ENCODE assay signal across 9 mouse cellular contexts in the genomic region with DNA sequence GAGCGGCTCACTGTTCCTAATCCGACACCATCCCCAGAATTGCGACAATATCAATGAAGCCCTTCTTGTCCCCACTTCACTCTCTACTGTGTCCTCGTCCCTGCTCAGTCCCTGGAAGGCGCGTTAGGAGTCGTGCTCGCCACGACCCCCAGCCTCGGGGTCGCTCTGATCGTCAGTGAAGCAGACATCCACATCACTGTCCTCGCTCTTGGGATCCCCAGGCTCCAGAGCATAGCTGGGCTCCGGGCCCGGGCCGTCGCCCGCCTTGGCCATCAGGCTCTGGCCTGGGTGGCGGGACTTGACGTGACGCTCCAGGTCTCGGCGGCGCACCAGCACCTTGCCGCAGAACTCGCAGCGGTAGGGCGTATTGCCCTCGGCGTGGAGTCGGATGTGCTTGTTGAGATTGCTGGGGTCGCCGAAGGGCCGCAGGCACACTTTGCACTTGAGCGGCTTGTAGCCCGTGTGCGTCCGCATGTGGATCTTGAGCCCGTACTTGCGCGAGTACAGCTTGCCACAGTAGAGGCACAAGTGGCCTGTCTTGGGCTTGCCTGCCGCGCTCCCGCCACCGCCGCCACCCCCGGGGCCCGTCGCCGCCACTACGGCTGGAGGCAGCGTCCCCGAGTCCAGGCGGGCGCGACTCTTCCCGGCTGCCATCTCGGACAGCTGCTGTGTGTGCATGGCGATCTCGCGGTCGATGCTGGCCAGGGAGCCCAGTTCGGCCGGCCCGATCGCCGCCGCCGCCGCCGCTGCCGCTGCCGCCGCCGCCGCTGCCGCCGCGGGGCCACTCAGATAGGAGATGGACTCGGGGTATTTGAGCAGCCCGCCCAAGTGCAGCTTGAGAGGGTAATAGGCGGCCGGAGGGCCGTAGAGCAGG. TPM values are rescaled to one million over a fixed set of nuclear protein-coding genes. Genes with fewer than 3 reads are reported as not detected.
A peak's percentile ranks its signal among the peaks of the same experiment; 100 is the strongest.
DNase-seq lines count a peak whose midpoint lies in the region; ATAC-seq and TF ChIP-seq lines count a peak whose summit lies in the region.
"Had no signal": no experiment of that assay in that cellular context is flagged by ENCODE, and none has a peak within 500 bp of the region (broad histone marks: within the 10 kb centered on the region; RNA-seq: fewer than 3 reads in every experiment).

No protein-coding gene starts in this region.

- H3K36me3 ChIP-seq in heart, embryonic 10.5 days: no peaks in the 10 kb centered on the region
- no peaks in the 10 kb centered on the region for H3K36me3 ChIP-seq in hindbrain, embryonic 10.5 days
- no peaks in the 10 kb centered on the region for H3K36me3 ChIP-seq in midbrain, embryonic 12.5 days
- H3K36me3 ChIP-seq in kidney, adult 2 months (ENCODE audit: control insufficient read depth, insufficient read depth, low read length): no peaks in the 10 kb centered on the region

- peaks cover 18% of the 10 kb centered on the region for H3K4me1 ChIP-seq in heart, embryonic 10.5 days
- peaks cover 19% of the 10 kb centered on the region for H3K4me1 ChIP-seq in hindbrain, embryonic 10.5 days (replicated peaks)
- peaks cover 16% of the 10 kb centered on the region for H3K4me1 ChIP-seq in midbrain, embryonic 12.5 days
- H3K4me1 ChIP-seq in kidney, adult 2 months (ENCODE audit: control insufficient read depth, insufficient read depth, low read length): no peaks in the 10 kb centered on the region

- no peak for TF ChIP-seq CTCF in kidney, adult 2 months (conservative IDR thresholded peaks at IDR 0.05; ENCODE audit: insufficient read depth, insufficient read length, low read depth, low read length)

- DNase-seq in heart, embryonic 10.5 days (ENCODE audit: low spot score): peak; percentile 75
- no peak for DNase-seq in heart, adult 18-20 months
- peak; percentile 78 for DNase-seq in R1 (ENCODE audit: low read depth, low spot score)
- DNase-seq in hindbrain, embryonic 10.5 days (ENCODE audit: low spot score): peak; percentile 69
- no peak for DNase-seq in gastrocnemius, postnatal 25 days
- DNase-seq in urinary bladder, postnatal 36 days (ENCODE audit: low spot score in 2 of 2): no peak
- no peak for DNase-seq in kidney, adult 2 months

- WGBS in heart, embryonic 10.5 days: under 1% methylated on average over 84 of the region's 84 CpGs
- WGBS in hindbrain, embryonic 10.5 days: under 1% methylated on average over 84 of the region's 84 CpGs
- WGBS in midbrain, embryonic 12.5 days: under 1% methylated on average over 81 of the region's 84 CpGs
- WGBS in kidney, adult 2 months: 2% methylated on average over 84 of the region's 84 CpGs

- H3K9ac ChIP-seq in midbrain, embryonic 12.5 days (replicated peaks): 0 out of 2 replicates have a peak overlapping the region, but pooled peaks have one; percentile 7

- H3K27ac ChIP-seq in heart, embryonic 10.5 days: no peak overlapping the region
- peak overlapping the region; percentile 75 for H3K27ac ChIP-seq in hindbrain, embryonic 10.5 days
- no peak overlapping the region for H3K27ac ChIP-seq in midbrain, embryonic 12.5 days (replicated peaks)
- no peak overlapping the region for H3K27ac ChIP-seq in kidney, adult 2 months (ENCODE audit: insufficient read depth, low read depth, low read length)

- peaks cover 100% of the 10 kb centered on the region for H3K27me3 ChIP-seq in heart, embryonic 10.5 days (ENCODE audit: insufficient read depth, poor library complexity, severe bottlenecking)
- peaks cover 100% of the 10 kb centered on the region for H3K27me3 ChIP-seq in hindbrain, embryonic 10.5 days (ENCODE audit: insufficient read depth, poor library complexity, severe bottlenecking)
- H3K27me3 ChIP-seq in midbrain, embryonic 12.5 days: peaks cover 90% of the 10 kb centered on the region
- H3K27me3 ChIP-seq in kidney, adult 2 months (replicated peaks; ENCODE audit: control insufficient read depth, insufficient read depth, low read length): peaks cover 9% of the 10 kb centered on the region

- H3K9me3 ChIP-seq in heart, embryonic 10.5 days: no peaks in the 10 kb centered on the region
- H3K9me3 ChIP-seq in hindbrain, embryonic 10.5 days: no peaks in the 10 kb centered on the region; the same call in 1 of the 2 replicates
- H3K9me3 ChIP-seq in midbrain, embryonic 12.5 days: no peaks in the 10 kb centered on the region

- TF ChIP-seq POLR2A in kidney, adult 2 months (IDR thresholded peaks at IDR 0.05; ENCODE audit: low read depth, low read length): no peak

- ATAC-seq in midbrain, embryonic 12.5 days (ENCODE audit: low FRiP score, low read depth): peak; percentile 27

- H3K4me3 ChIP-seq in heart, embryonic 10.5 days: peak overlapping the region; percentile 62
- H3K4me3 ChIP-seq in hindbrain, embryonic 10.5 days: peak overlapping the region; percentile 56
- peak overlapping the region; percentile 43 for H3K4me3 ChIP-seq in midbrain, embryonic 12.5 days
- no peak overlapping the region for H3K4me3 ChIP-seq in kidney, adult 2 months (ENCODE audit: insufficient read depth, low read depth, low read length)

- peak overlapping the region; percentile 55 for H3K4me2 ChIP-seq in midbrain, embryonic 12.5 days (replicated peaks)

RNA-seq across cellular contexts. Expression of gene Prdm13, which starts 7.4 kb away (rescaled TPM):
- not detected in 2 replicates for polyA plus RNA-seq in heart, embryonic 10.5 days (2016; fragmentation: Nextera tagmentation; extraction: Ambion mirVana)
- total RNA-seq in heart, adult 18-20 months (2021): not detected
- polyA plus RNA-seq in hindbrain, embryonic 10.5 days (2016; fragmentation: Nextera tagmentation; extraction: Ambion mirVana): 1.3 and 5.6 TPM in 2 replicates
- 0.17 and 1.4 TPM in 2 replicates for polyA plus RNA-seq in midbrain, embryonic 12.5 days (2016; fragmentation: Nextera tagmentation; extraction: Ambion mirVana)
- total RNA-seq in gastrocnemius, postnatal 25 days (2021): not detected
- not detected in 2 replicates for polyA plus RNA-seq in kidney, adult 2 months (2012; rRNA removed)
- polyA plus RNA-seq: C2C12 had no signal

RNA-seq across cellular contexts. Expression of gene Ccnc, which starts 49.2 kb away (rescaled TPM):
- 31.2 and 36.0 TPM in 2 replicates for polyA plus RNA-seq in heart, embryonic 10.5 days (2016; fragmentation: Nextera tagmentation; extraction: Ambion mirVana)
- total RNA-seq in heart, adult 18-20 months (2021): 10 to 100 TPM; 15.0 to 15.1 TPM
- 59.9 and 65.1 TPM in 2 replicates for polyA plus RNA-seq in hindbrain, embryonic 10.5 days (2016; fragmentation: Nextera tagmentation; extraction: Ambion mirVana)
- polyA plus RNA-seq in midbrain, embryonic 12.5 days (2016; fragmentation: Nextera tagmentation; extraction: Ambion mirVana): 67.8 and 68.9 TPM in 2 replicates
- total RNA-seq in gastrocnemius, postnatal 25 days (2021): 10 to 100 TPM in 1 of 2 experiments, 1 to 10 TPM in 1; 9.8 to 11.2 TPM
- 6.3 and 8.3 TPM in 2 replicates for polyA plus RNA-seq in kidney, adult 2 months (2012; rRNA removed)

Comparison
In these comparisons a context has a peak if more than half of its experiments do, and no peak if none do; other contexts are left out.
1. DNase-seq: peak in heart, embryonic 10.5 days (single experiment), R1 (single experiment) and hindbrain, embryonic 10.5 days (single experiment); none in heart, adult 18-20 months (0 of 2), gastrocnemius, postnatal 25 days (single experiment), urinary bladder, postnatal 36 days (0 of 2) and kidney, adult 2 months (single experiment).